Mouse (Mus musculus): ENCODE results near the gene Donson.

DNA sequence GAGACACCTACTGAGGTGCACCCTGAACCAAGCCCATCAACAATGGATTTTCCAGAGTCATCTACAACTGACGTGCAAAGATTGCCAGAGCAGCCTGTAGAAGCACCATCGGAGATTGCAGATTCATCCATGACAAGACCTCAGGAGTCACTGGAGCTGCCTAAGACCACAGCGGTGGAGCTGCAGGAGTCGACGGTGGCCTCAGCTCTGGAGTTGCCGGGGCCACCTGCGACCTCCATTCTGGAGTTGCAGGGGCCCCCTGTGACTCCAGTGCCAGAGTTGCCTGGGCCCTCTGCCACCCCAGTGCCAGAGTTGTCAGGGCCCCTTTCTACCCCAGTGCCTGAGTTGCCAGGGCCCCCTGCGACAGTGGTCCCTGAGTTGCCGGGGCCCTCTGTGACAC lies 33.3 kb downstream of the Donson start:
- TF ChIP-seq MEF2A (IDR thresholded peaks at IDR 0.05; ENCODE audit: extremely low read depth, insufficient replicate concordance, low read depth, low read length, poor library complexity, severe bottlenecking) (no peak), CTCF (IDR thresholded peaks at IDR 0.05 in 2 of 3, conservative IDR thresholded peaks at IDR 0.05 in 1 of 3; ENCODE audit: control insufficient read depth in 1 of 3, insufficient read depth in 1 of 3, low read depth in 2 of 3, low read length in 3 of 3, poor library complexity in 1 of 3, severe bottlenecking in 1 of 3) (no peak), NRF1 (IDR thresholded peaks at IDR 0.05; ENCODE audit: insufficient read depth, low read depth, low read length, poor library complexity, severe bottlenecking) (no peak)
